Mouse (Mus musculus) limb, embryonic 11.5 days (tissue): ENCODE results near the gene Uhrf1bp1. TPM values are rescaled to one million over a fixed set of nuclear protein-coding genes. Genes with fewer than 3 reads are reported as not detected.

Experiments used
- ATAC-seq: fragments of 200-750 bp; cut with Nextera tagmentation; 2 replicates; pipeline ENCODE4 v1.8.0; 2017; ENCODE audit warnings: low read depth; ENCODE audit not compliant: insufficient number of reproducible peaks, low FRiP score, low TSS enrichment
- DNase-seq: peaks from one replicate; pipeline ENCODE4 v3.0.0-alpha.2; 2015; ENCODE audit warnings: low spot score
- H3K27ac ChIP-seq: fragments of 300-500 bp; sonication (generic); replicated peaks from 2 replicates; pipeline ENCODE4 v1.5.1; 2014; ENCODE audit warnings: low read depth, mild to moderate bottlenecking, low read length
- H3K27me3 ChIP-seq: fragments of 300-500 bp; sonication (generic); 2 replicates; pipeline ENCODE4 v1.6.1; 2014; ENCODE audit warnings: mild to moderate bottlenecking, low read length, mixed read lengths; ENCODE audit not compliant: control insufficient read depth, insufficient read depth
- H3K36me3 ChIP-seq: fragments of 300-500 bp; sonication (generic); 2 replicates; pipeline ENCODE4 v1.6.1; 2014; ENCODE audit warnings: mild to moderate bottlenecking, low read length, moderate library complexity, mixed read lengths; ENCODE audit not compliant: control insufficient read depth, insufficient read depth
- H3K4me1 ChIP-seq: fragments of 300-500 bp; sonication (generic); 2 replicates; pipeline ENCODE4 v1.6.1; 2014; ENCODE audit warnings: low read length, mixed read lengths; ENCODE audit not compliant: control insufficient read depth, insufficient read depth
- H3K4me2 ChIP-seq: fragments of 300-500 bp; sonication (generic); 2 replicates; pipeline ENCODE4 v1.6.1; 2014; ENCODE audit warnings: low read depth, mild to moderate bottlenecking, moderate library complexity; ENCODE audit not compliant: severe bottlenecking
- H3K4me3 ChIP-seq: fragments of 300-500 bp; sonication (generic); 2 replicates; pipeline ENCODE4 v1.5.1; 2014; ENCODE audit warnings: low read depth, low read length
- H3K9ac ChIP-seq: fragments of 300-500 bp; sonication (generic); 2 replicates; pipeline ENCODE4 v1.6.1; 2014; ENCODE audit warnings: mild to moderate bottlenecking, low read length
- H3K9me3 ChIP-seq: fragments of 300-500 bp; sonication (generic); 2 replicates; pipeline ENCODE4 v1.6.1; 2016; ENCODE audit warnings: low read length; ENCODE audit not compliant: control insufficient read depth
- WGBS: fragments of 180-500 bp; shearing (Covaris S2); extraction: QIAGEN DNeasy Blood & Tissue Kit; methylation state at CpG from one replicate; pipeline ENCODE4 v1.1.7; 2014; 5-methylcytosine and 5-hydroxymethylcytosine counted together
- polyA plus RNA-seq: library from polyadenylated mRNA; unstranded; fragments of >200 nt; fragmentation: Nextera tagmentation; extraction: Ambion mirVana; gene quantifications from 2 replicates; pipeline ENCODE4 v1.2.1, GENCODE M21; 2014

Gene Uhrf1bp1
- polyA plus RNA-seq, 1 experiment from 2014 or later, result 8.2 TPM

DNA sequence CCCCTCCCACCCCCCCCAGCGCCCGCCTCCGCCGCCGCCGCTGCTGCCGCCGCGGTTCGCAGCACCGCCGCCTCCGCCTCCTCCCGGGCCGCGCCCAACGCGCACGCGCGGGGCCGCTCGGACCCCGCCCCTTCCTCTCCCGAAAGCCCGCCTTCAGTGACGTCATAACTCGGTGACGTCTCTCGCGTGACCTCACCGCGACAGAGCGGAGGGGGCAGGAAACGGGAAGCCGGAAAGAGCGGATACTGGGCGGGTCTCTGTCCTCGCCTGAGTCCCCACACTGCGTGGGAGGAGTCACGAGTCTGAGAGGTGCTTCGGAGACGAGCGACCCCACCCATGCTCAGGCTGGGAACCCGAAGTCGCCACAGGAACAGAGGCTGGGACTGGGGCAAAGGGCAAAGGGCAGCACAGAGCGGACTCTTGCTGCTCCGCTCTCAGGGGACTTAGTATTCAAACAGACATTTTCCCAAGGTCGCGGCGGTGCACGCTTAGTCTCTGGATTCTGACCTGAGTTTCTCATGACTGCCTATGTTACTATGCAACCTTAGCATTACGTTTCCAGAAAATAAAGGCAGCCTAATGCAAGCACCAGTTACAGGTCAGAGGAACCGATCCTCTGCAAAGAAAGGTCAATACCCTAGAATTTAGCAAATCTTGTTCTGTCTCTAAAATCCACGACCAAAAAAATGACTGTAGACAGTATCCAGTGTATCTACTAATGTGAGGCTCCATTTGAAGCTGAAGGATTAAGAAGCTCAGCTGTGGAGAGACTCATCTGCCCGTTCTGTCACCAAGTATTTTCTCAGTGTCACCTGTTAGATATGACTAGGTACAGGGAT lies 35.5 kb upstream of the Uhrf1bp1 start, which contains the start of gene D17Wsu92e:
Gene D17Wsu92e (minus strand): TSS at position 81 of the 839 bp plus-strand sequence.
- peak within 1 kb of the TSS; percentile 30 for H3K27ac ChIP-seq
- peak; percentile 100 for DNase-seq
- H3K9me3 ChIP-seq, result no peaks in the 10 kb centered on the region
- H3K9ac ChIP-seq, result peak within 1 kb of the TSS; percentile 84
- peak; percentile 94 for ATAC-seq
- H3K4me2 ChIP-seq, result peak within 1 kb of the TSS; percentile 91
- peaks cover 14% of the 10 kb centered on the region for H3K4me1 ChIP-seq
- H3K27me3 ChIP-seq, result no peaks in the 10 kb centered on the region
- WGBS, result 2% methylated on average over 52 of the region's 56 CpGs
- no peaks in the 10 kb centered on the region for H3K36me3 ChIP-seq
- peak within 1 kb of the TSS; percentile 86 for H3K4me3 ChIP-seq

DNA sequence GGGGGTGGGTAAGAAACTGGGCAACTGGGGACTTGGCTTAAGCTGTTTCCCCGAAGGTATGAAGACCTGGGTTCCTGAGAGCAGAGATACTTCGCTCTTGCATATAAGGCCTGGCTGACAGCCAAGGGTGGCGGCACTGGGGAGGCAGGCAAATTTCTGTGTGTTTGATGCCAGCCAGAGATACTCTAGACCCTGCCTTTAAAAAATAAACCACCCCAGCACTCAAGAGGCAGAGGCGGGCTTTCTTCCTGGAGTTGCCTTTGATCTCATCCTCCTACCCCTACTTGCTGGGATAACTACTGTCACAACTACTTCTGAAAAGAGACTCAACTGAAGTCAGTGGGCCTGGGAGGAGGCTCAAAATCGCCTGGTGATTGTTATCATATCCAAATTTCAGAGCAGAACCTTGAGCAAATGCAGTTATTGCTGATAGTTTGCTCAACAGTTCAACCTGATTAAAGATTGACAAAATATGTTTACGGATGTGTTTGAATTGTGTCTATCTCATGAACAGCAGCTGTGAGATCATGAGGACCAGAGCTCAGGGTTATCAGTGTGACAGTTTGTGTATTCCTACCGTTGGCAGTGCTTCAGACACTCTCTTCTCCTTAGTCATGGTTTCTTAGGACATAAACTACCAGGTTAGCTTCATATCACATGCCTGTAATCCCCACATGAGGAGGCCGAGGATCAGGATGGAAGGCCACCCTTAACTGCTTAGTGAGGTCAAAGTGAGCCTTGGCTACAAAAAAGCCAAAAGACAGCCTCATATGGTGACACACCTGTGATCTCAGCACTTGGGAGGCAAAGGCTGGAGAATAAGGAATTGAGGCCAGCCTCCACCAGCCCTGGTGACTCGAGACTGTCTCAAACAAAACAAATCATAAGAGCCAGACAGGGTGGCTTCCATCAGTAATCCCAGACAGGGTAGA lies 34.6 kb upstream of the Uhrf1bp1 start:
- no peaks in the 10 kb centered on the region for H3K27me3 ChIP-seq
- WGBS, result 61% methylated on average over 9 of the region's 9 CpGs
- DNase-seq, result no peak
- no peak overlapping the region; the same call in 1 of the 2 replicates for H3K9ac ChIP-seq
- H3K9me3 ChIP-seq, result no peaks in the 10 kb centered on the region
- H3K4me3 ChIP-seq, result peak overlapping the region; percentile 86; the same call in 1 of the 2 replicates
- peak overlapping the region; percentile 30; the same call in 1 of the 2 replicates for H3K27ac ChIP-seq
- H3K4me1 ChIP-seq, result peaks cover 20% of the 10 kb centered on the region
- ATAC-seq, result no peak
- no peaks in the 10 kb centered on the region for H3K36me3 ChIP-seq
- H3K4me2 ChIP-seq, result peak overlapping the region; percentile 1; the same call in 1 of the 2 replicates

GRCm38 (mm10) chr17:27823142-27823905 lies 32.9 kb upstream of the Uhrf1bp1 start:
- Histone ChIP-seq H3K4me1 (peaks cover 19% of the 10 kb centered on the region), H3K9ac (no peak overlapping the region), H3K9me3 (no peaks in the 10 kb centered on the region), H3K36me3 (no peaks in the 10 kb centered on the region), H3K4me3 (no peak overlapping the region), H3K27ac (no peak overlapping the region), H3K4me2 (no peak overlapping the region), H3K27me3 (no peaks in the 10 kb centered on the region)
- 77% methylated on average over 9 of the region's 9 CpGs for WGBS
- ATAC-seq (no peak), DNase-seq (no peak)

DNA sequence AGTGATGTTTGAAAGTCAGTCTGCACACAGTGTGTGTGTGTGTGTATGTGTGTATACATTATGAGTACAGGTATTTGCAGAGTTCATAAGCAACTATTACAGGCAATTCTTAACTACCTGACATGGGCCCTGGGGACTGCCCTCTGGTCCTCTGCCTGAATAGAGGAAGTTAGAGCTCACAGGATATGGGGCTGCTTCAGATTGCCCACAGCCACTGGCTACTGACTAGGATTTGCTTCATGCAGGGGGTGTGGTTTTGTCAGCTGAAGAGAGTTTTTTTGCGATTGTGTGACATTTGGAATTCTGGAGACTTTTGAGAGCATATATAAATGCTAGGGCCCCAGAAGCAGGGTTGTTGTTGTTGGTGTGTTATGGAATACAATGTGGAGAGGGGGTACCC lies 31.3 kb upstream of the Uhrf1bp1 start:
- 74% methylated on average over 1 of the region's 1 CpGs for WGBS
- no peak for ATAC-seq

DNA sequence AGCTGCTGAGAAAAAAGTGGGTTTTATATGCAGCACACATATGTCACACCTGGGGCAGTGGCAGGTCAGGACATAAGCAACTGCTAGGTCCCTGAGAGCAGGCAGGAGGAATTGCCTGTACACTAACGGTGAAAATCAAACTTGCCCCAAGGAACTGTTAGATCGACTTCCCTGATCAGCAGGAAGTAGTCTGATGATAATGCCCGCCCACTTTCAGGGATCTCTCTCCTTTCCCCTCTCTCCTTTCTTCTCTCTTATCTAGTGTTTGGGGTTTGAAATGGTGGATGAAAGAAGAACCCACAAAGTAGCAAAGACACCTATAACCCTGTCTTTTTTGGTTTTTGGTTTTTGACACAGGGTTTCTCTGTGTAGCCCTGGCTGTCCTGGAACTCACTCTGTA lies 30.7 kb upstream of the Uhrf1bp1 start:
- DNase-seq, result no peak
- Histone ChIP-seq H3K27me3 (no peaks in the 10 kb centered on the region), H3K4me2 (no peak overlapping the region), H3K36me3 (no peaks in the 10 kb centered on the region), H3K9me3 (no peaks in the 10 kb centered on the region), H3K4me1 (peaks cover 6% of the 10 kb centered on the region), H3K4me3 (no peak overlapping the region), H3K9ac (no peak overlapping the region), H3K27ac (no peak overlapping the region)
- no peak for ATAC-seq
- 32% methylated on average over 3 of the region's 3 CpGs for WGBS

More for the DNA sequence above, 31.3 kb upstream of the Uhrf1bp1 start:
- H3K4me3 ChIP-seq, result no peak overlapping the region
- no peak for DNase-seq
- H3K4me2 ChIP-seq, result no peak overlapping the region
- H3K27ac ChIP-seq, result no peak overlapping the region
- H3K27me3 ChIP-seq, result no peaks in the 10 kb centered on the region
- peaks cover 6% of the 10 kb centered on the region for H3K4me1 ChIP-seq
- no peaks in the 10 kb centered on the region for H3K36me3 ChIP-seq
- no peaks in the 10 kb centered on the region for H3K9me3 ChIP-seq
- no peak overlapping the region for H3K9ac ChIP-seq

GRCm38 (mm10) chr17:27825984-27826905 lies 30.0 kb upstream of the Uhrf1bp1 start:
- ATAC-seq (peak; percentile 48), DNase-seq (peak; percentile 71)
- WGBS, result 3% methylated on average over 22 of the region's 22 CpGs
- H3K9me3 ChIP-seq, result no peaks in the 10 kb centered on the region
- peak overlapping the region; percentile 16 for H3K4me3 ChIP-seq
- H3K27ac ChIP-seq, result no peak overlapping the region
- H3K36me3 ChIP-seq, result no peaks in the 10 kb centered on the region
- peaks cover 6% of the 10 kb centered on the region for H3K4me1 ChIP-seq
- no peaks in the 10 kb centered on the region for H3K27me3 ChIP-seq
- H3K9ac ChIP-seq, result 0 out of 2 replicates have a peak overlapping the region, but pooled peaks have one; percentile 12
- peak overlapping the region; percentile 48 for H3K4me2 ChIP-seq

DNA sequence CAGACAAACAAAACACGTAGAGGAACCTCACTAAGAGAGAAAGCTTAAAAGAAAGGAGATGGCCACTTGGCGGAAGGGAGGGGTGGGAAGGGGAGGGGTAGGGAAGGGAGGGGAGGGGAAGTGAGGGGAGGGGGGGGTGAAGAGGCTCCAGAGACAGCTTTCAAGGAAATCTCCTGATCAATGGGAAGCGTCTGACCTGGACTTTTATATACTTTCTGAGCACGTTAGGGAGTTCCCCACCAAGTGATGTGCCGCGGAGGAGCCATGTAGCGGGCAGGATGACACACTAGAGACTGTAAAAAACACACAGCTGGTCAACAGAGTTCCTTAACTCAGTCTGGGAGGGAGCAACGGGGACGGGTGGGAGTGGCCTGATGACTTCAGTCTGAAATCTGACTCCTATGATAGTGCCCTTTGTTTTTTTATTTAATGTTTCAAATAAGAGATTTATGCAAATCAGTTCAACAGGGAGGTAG lies 29.3 kb upstream of the Uhrf1bp1 start:
- no peak overlapping the region for H3K27ac ChIP-seq
- peaks cover 6% of the 10 kb centered on the region; the same call in 1 of the 2 replicates for H3K4me1 ChIP-seq
- H3K4me3 ChIP-seq, result peak overlapping the region; percentile 16; the same call in 1 of the 2 replicates
- no peaks in the 10 kb centered on the region for H3K9me3 ChIP-seq
- WGBS, result under 1% methylated on average over 8 of the region's 9 CpGs
- no peaks in the 10 kb centered on the region for H3K36me3 ChIP-seq
- peak; percentile 49 for DNase-seq
- no peaks in the 10 kb centered on the region for H3K27me3 ChIP-seq
- peak overlapping the region; percentile 48 for H3K4me2 ChIP-seq
- 0 out of 2 replicates have a peak overlapping the region, but pooled peaks have one; percentile 30 for H3K9ac ChIP-seq
- ATAC-seq, result no peak
